Mouse (Mus musculus) monocyte, adult 59 days (primary cell): Measurements from ENCODE around the gene Gm13103. TPM values are rescaled to one million over a fixed set of nuclear protein-coding genes. Genes with fewer than 3 reads are reported as not detected.

Experiments used
- total RNA-seq, 2 experiments: library from RNA; stranded (reverse); gene quantifications; one replicate each; pipeline ENCODE4 v1.2.4; 2023

Gm13103 gene
- not detected for total RNA-seq

GRCm38 (mm10) chr4:143846197-143846596 lies at the start of gene Gm13103:
Gene Gm13103 (plus strand): TSS chr4:143846497.

GRCm38 (mm10) chr4:143815993-143816392 lies 30.3 kb upstream of the Gm13103 start, which contains the start of gene Gm13084:
Gene Gm13084 (minus strand): TSS chr4:143816093.

GRCm38 (mm10) chr4:143900280-143900679 lies 54.0 kb downstream of the Gm13103 start, which contains the start of gene Pramef6:
Gene Pramef6 (minus strand): TSS chr4:143900380.

Other genes starting within 250 kb of the Gm13103 start
- gene Gm13083, start 231.5 kb upstream of the Gm13103 start, total RNA-seq: not detected
- gene Gm13088, start 189.3 kb upstream of the Gm13103 start, total RNA-seq: not detected
- gene Gm13089, start 143.8 kb upstream of the Gm13103 start, total RNA-seq: not detected
- not detected for gene Gm13078, start 127.0 kb upstream of the Gm13103 start, total RNA-seq
- not detected for gene Gm13023, start 57.1 kb upstream of the Gm13103 start, total RNA-seq
- not detected for gene Gm13084, start 30.4 kb upstream of the Gm13103 start, total RNA-seq
- not detected for gene Pramef6, start 53.9 kb downstream of the Gm13103 start, total RNA-seq
- not detected for gene Pramef25, start 104.5 kb downstream of the Gm13103 start, total RNA-seq
- not detected for gene Gm13101, start 120.5 kb downstream of the Gm13103 start, total RNA-seq
- not detected for gene Pramef17, start 147.9 kb downstream of the Gm13103 start, total RNA-seq
- not detected for gene Pramel4, start 212.6 kb downstream of the Gm13103 start, total RNA-seq